Mouse (Mus musculus) retina, adult 2 months (tissue): ENCODE measurements around the gene Hrg.
"Not testable (repeated sequence)": the region's sequence is repeated elsewhere in the genome, so short reads cannot be mapped to it uniquely, and the experiment has no call there.

Source experiments
- DNase-seq: peaks from one replicate; pipeline ENCODE4 v3.0.0-alpha.2; 2012; ENCODE audit warnings: low read depth, low spot score

Hrg gene

GRCm38 (mm10) chr16:22950840-22951395 lies at the start of gene Hrg:
Hrg (plus strand) TSS chr16:22951072.
- no peak for DNase-seq

GRCm38 (mm10) chr16:22901326-22901725 lies 49.5 kb upstream of the Hrg start:
- no peak for DNase-seq

- no peak for DNase-seq
Observed at GRCm38 (mm10) chr16:22909290-22909689, 41.6 kb upstream of the Hrg start.

GRCm38 (mm10) chr16:22911986-22912385 lies 38.9 kb upstream of the Hrg start:
- no peak for DNase-seq

- DNase-seq: no peak
Observed at GRCm38 (mm10) chr16:22912886-22913285, 38.0 kb upstream of the Hrg start.

- DNase-seq: no peak
Observed at GRCm38 (mm10) chr16:22914276-22914675, 36.6 kb upstream of the Hrg start.

GRCm38 (mm10) chr16:22918034-22918433 lies 32.8 kb upstream of the Hrg start, which contains the start of gene Fetub:
Fetub (plus strand) TSS chr16:22918334.
- DNase-seq: no peak

GRCm38 (mm10) chr16:22918664-22919312 lies 32.1 kb upstream of the Hrg start:
- DNase-seq: no peak

- DNase-seq: no peak
Observed at GRCm38 (mm10) chr16:22919971-22920854, 30.7 kb upstream of the Hrg start.

- no peak for DNase-seq
Observed at GRCm38 (mm10) chr16:22921761-22922160, 29.1 kb upstream of the Hrg start.

- DNase-seq: no peak
Observed at GRCm38 (mm10) chr16:22922433-22922832, 28.4 kb upstream of the Hrg start.

- DNase-seq: no peak
Observed at GRCm38 (mm10) chr16:22929575-22929974, 21.3 kb upstream of the Hrg start.

GRCm38 (mm10) chr16:22931431-22932200 lies 19.3 kb upstream of the Hrg start:
- no peak for DNase-seq

GRCm38 (mm10) chr16:22937631-22938030 lies 13.2 kb upstream of the Hrg start:
- no peak for DNase-seq

GRCm38 (mm10) chr16:22938541-22938940 lies 12.3 kb upstream of the Hrg start:
- DNase-seq: no peak

- DNase-seq: no peak
Observed at GRCm38 (mm10) chr16:22939120-22939695, 11.7 kb upstream of the Hrg start.

- DNase-seq: not testable (repeated sequence)
Observed at GRCm38 (mm10) chr16:22941825-22942476, 8.9 kb upstream of the Hrg start.

- DNase-seq: no peak
Observed at GRCm38 (mm10) chr16:22947371-22947770, 3.5 kb upstream of the Hrg start.

- DNase-seq: no peak
Observed at GRCm38 (mm10) chr16:22953069-22953468, 2.2 kb downstream of the Hrg start.

GRCm38 (mm10) chr16:22955397-22956084 lies 4.7 kb downstream of the Hrg start:
- no peak for DNase-seq
